Mouse (Mus musculus): ENCODE results near the gene Smim14. TPM values are rescaled to one million over a fixed set of nuclear protein-coding genes. Genes with fewer than 3 reads are reported as not detected.

Smim14 gene
- 164 and 167 TPM in 2 replicates for polyA plus RNA-seq (2015; fragmentation: Nextera tagmentation; extraction: Ambion mirVana)

DNA sequence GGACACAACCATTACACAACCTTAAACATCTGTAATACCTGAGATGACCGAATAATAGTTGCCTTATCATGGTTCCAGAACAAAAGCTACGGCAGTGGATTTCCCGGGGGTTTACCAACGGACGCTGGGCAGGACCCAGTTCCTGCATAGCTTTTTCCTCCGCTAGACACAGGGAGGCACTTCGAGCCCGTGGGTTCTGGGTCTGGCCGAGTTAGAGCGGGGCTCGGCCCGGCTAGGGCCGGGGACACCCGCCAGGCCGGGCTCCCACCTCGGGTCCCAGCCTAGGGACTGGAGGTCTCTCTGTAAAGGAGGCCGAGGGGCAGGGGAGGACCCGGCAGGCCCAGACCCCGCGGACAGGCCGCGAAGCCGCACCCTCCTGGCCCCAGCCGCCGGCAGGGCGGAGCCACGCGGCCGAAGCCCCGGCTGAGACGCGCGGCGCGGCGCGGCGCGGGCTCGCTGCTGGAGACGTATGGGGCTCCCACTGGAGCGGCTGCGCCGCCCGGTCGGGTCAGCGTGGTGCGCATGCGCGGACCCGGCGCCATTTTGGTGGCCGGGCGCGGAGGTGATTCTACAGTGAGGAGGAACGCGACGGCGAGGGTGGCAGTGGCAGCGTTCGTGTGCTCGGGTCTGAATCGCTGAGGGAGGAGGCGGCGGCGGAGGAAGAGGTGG, at the start of gene Smim14, which contains the start of gene Ube2k:
Gene Smim14 (minus strand): TSS at position 434 of the 669 bp plus-strand sequence.
Gene Ube2k (plus strand): TSS at position 483 of the 669 bp plus-strand sequence.
- under 1% methylated on average over 66 of the region's 66 CpGs for WGBS
- peaks cover 20% of the 10 kb centered on the region for H3K4me1 ChIP-seq (replicated peaks)
- no peaks in the 10 kb centered on the region for H3K27me3 ChIP-seq
- peak within 1 kb of the TSS; percentile 70 for H3K4me2 ChIP-seq (replicated peaks)
- no peaks in the 10 kb centered on the region for H3K36me3 ChIP-seq
- H3K9ac ChIP-seq (replicated peaks): peak within 1 kb of the TSS; percentile 95
- peak; percentile 98 for ATAC-seq
- peak within 1 kb of the TSS; percentile 99 for H3K27ac ChIP-seq
- H3K9me3 ChIP-seq: no peaks in the 10 kb centered on the region
- H3K4me3 ChIP-seq (replicated peaks): peak within 1 kb of the TSS; percentile 93

GRCm38 (mm10) chr5:65586291-65586690, 49.3 kb upstream of the Smim14 start:
- H3K4me1 ChIP-seq (replicated peaks): no peaks in the 10 kb centered on the region

DNA sequence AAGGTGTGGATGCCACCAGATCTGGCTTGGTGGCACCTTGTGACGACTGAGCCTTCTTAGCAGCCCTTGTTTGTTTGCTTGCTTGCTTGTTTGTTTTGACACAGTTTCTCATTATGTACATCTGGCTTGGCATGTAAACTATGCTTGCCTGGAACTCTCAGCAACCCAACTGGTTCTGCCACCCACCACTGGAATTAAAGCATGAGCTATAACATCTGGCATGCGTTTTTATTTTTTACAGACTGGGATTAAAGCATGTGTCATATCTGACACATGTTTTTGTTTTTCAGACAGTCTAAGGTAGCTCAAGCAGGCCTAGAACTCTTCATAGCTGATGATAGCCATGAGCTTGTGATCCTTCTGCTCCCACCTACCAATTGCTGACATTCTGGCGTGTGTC, 41.6 kb upstream of the Smim14 start:
- Histone ChIP-seq H3K27me3 (no peaks in the 10 kb centered on the region), H3K4me3 (replicated peaks) (no peak overlapping the region), H3K36me3 (peaks cover 11% of the 10 kb centered on the region), H3K27ac (no peak overlapping the region), H3K4me2 (replicated peaks) (no peak overlapping the region), H3K9me3 (no peaks in the 10 kb centered on the region), H3K9ac (replicated peaks) (no peak overlapping the region), H3K4me1 (replicated peaks) (no peaks in the 10 kb centered on the region)
- 90% methylated on average over 3 of the region's 3 CpGs for WGBS
- ATAC-seq: no peak

More at GRCm38 (mm10) chr5:65586291-65586690, 49.3 kb upstream of the Smim14 start:
- H3K9ac ChIP-seq (replicated peaks): no peak overlapping the region
- H3K4me2 ChIP-seq (replicated peaks): no peak overlapping the region
- H3K4me3 ChIP-seq (replicated peaks): no peak overlapping the region
- WGBS: 94% methylated on average over 5 of the region's 5 CpGs
- H3K9me3 ChIP-seq: no peaks in the 10 kb centered on the region
- peaks cover 18% of the 10 kb centered on the region for H3K36me3 ChIP-seq
- no peak overlapping the region for H3K27ac ChIP-seq
- no peaks in the 10 kb centered on the region for H3K27me3 ChIP-seq
- ATAC-seq: no peak

GRCm38 (mm10) chr5:65575896-65576295, 38.9 kb upstream of the Smim14 start:
- ATAC-seq: no peak
- no peak overlapping the region for H3K4me2 ChIP-seq (replicated peaks)
- no peak overlapping the region for H3K4me3 ChIP-seq (replicated peaks)
- H3K9me3 ChIP-seq: no peaks in the 10 kb centered on the region
- H3K36me3 ChIP-seq: peaks cover 15% of the 10 kb centered on the region
- no peaks in the 10 kb centered on the region for H3K4me1 ChIP-seq (replicated peaks)
- H3K9ac ChIP-seq (replicated peaks): no peak overlapping the region
- no peaks in the 10 kb centered on the region for H3K27me3 ChIP-seq
- H3K27ac ChIP-seq: no peak overlapping the region
- WGBS: 86% methylated on average over 2 of the region's 2 CpGs

DNA sequence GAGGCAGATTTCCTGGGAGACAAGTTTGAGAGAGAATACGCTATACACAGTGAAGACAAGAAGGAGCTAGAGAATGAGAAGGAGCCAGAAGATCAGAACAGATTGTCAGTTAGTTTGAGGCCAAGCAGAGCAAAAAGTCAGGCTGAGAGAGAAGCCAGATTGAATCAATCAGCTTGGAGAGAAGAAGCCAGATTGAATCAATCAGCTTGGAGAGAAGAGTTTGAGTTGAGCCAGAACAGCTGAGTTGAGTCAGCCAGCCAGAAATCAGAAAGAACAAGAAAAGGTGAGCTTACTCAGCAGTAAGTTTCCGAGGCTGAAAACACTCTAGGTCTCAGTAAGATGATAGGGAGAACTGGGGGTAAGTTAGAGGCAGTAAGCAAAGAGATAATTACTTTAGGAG, 37.9 kb upstream of the Smim14 start:
- no peak overlapping the region for H3K4me2 ChIP-seq (replicated peaks)
- H3K27me3 ChIP-seq: no peaks in the 10 kb centered on the region
- no peak overlapping the region for H3K27ac ChIP-seq
- no peaks in the 10 kb centered on the region for H3K4me1 ChIP-seq (replicated peaks)
- no peaks in the 10 kb centered on the region for H3K9me3 ChIP-seq
- 95% methylated on average over 2 of the region's 2 CpGs for WGBS
- H3K9ac ChIP-seq (replicated peaks): no peak overlapping the region
- no peak overlapping the region for H3K4me3 ChIP-seq (replicated peaks)
- ATAC-seq: no peak
- peaks cover 15% of the 10 kb centered on the region for H3K36me3 ChIP-seq

GRCm38 (mm10) chr5:65565486-65565885, 28.5 kb upstream of the Smim14 start:
- ATAC-seq: no peak
- Histone ChIP-seq H3K4me1 (replicated peaks) (peaks cover 9% of the 10 kb centered on the region), H3K36me3 (peaks cover 11% of the 10 kb centered on the region; the same call in 1 of the 2 replicates), H3K27me3 (no peaks in the 10 kb centered on the region), H3K27ac (no peak overlapping the region), H3K4me2 (replicated peaks) (no peak overlapping the region), H3K4me3 (replicated peaks) (no peak overlapping the region), H3K9ac (replicated peaks) (no peak overlapping the region), H3K9me3 (no peaks in the 10 kb centered on the region)
- WGBS: 90% methylated on average over 2 of the region's 2 CpGs

DNA sequence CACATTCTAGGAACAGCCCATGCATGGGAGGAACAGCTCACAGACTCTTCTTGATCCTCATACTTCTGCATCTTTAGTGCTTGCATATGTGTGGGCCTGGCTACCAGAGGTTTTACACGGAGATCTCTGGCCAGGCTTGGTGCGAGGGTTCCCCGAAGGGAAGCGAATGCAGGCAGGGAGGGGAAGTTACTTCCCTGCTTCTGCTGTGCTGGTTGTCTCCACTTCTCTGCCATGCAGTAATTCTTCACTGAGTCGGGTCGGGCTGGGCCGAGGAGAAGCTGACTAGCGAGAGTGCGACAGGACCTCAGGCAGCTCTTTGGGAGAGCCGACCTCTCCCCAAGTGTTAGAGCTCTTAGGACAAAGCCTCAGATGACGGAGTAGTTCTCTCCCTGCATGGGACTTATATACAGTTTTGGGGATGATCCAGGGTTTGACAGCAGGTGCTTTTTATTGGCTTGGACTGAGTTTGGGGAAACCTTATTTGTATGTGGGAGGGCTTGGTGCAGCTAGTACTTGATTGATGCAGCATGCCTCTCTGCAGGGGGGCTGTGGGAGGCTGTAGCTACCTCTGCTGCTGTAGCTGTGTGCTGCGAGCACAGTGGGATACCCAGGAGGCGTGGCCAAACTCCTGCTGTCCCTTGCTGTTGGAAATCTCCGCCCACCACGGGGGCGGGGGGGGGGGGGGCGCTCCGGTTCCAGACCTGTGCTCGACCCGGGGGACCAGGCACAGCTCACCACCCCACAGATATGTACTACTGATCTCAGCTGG, 24.3 kb upstream of the Smim14 start:
- H3K4me1 ChIP-seq (replicated peaks): peaks cover 9% of the 10 kb centered on the region
- no peaks in the 10 kb centered on the region for H3K9me3 ChIP-seq
- 24% methylated on average over 19 of the region's 20 CpGs for WGBS
- no peak overlapping the region for H3K4me2 ChIP-seq (replicated peaks)
- H3K27me3 ChIP-seq: no peaks in the 10 kb centered on the region
- H3K27ac ChIP-seq: peak overlapping the region; percentile 21; the same call in 1 of the 2 replicates
- ATAC-seq: 0 out of 2 replicates have a peak, but pooled peaks have one; percentile 24
- no peaks in the 10 kb centered on the region for H3K36me3 ChIP-seq
- no peak overlapping the region for H3K9ac ChIP-seq (replicated peaks)
- H3K4me3 ChIP-seq (replicated peaks): no peak overlapping the region

DNA sequence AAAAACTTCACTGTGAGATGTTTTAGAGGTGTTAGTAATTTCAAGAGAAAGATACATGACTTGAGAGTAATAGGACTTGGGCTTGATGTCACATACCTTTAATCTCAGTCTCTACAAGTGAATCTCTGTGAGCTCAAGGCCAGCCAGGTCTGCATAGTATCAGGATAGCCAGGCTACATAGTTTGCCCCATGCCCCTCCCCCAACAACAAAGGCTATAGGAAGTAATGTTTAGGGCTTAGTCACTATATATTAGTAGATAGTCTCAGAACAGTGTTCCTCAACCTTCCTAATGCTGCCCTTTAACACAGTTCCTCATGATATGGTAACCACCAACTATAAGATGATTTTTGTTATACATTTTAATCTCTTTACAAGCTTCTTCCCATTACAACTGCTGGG, 20.1 kb upstream of the Smim14 start:
- Histone ChIP-seq H3K4me1 (replicated peaks) (peaks cover 9% of the 10 kb centered on the region), H3K36me3 (peaks cover 11% of the 10 kb centered on the region; the same call in 1 of the 2 replicates), H3K9ac (replicated peaks) (no peak overlapping the region), H3K27me3 (no peaks in the 10 kb centered on the region), H3K4me3 (replicated peaks) (no peak overlapping the region), H3K9me3 (no peaks in the 10 kb centered on the region; the same call in 1 of the 2 replicates), H3K27ac (no peak overlapping the region), H3K4me2 (replicated peaks) (no peak overlapping the region)
- ATAC-seq: no peak

- H3K4me2 ChIP-seq (replicated peaks): no peak overlapping the region
- no peak overlapping the region for H3K27ac ChIP-seq
- H3K9me3 ChIP-seq: no peaks in the 10 kb centered on the region; the same call in 1 of the 2 replicates
- no peak overlapping the region for H3K9ac ChIP-seq (replicated peaks)
- no peaks in the 10 kb centered on the region for H3K27me3 ChIP-seq
- H3K36me3 ChIP-seq: peaks cover 11% of the 10 kb centered on the region; the same call in 1 of the 2 replicates
- no peak overlapping the region for H3K4me3 ChIP-seq (replicated peaks)
- no peaks in the 10 kb centered on the region for H3K4me1 ChIP-seq (replicated peaks)
- ATAC-seq: no peak
- 93% methylated on average over 1 of the region's 1 CpGs for WGBS
These were observed 12.7 kb upstream of the Smim14 start for GRCm38 (mm10) chr5:65549677-65550076.

DNA sequence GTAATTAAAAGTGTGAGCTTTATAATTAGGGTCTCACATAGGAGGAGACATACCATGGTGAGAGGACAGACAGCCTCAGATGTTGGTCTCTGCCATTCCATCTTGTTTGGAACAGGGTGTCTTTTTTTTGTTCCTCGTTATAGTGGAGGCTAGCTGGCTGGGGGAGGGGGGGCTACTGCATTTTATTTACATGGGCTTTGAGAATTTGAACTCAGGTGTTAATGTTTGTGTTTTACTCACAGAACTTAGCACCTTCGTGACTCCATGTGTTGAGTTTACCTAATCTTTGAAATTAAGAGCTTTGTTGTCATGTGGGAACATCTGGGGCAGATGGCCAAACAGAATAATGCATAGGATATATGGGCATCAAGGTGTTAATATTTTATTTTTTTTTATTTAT, 7.6 kb upstream of the Smim14 start:
- 92% methylated on average over 2 of the region's 2 CpGs for WGBS
- Histone ChIP-seq H3K27me3 (no peaks in the 10 kb centered on the region), H3K9me3 (no peaks in the 10 kb centered on the region), H3K36me3 (no peaks in the 10 kb centered on the region), H3K4me3 (replicated peaks) (no peak overlapping the region), H3K4me1 (replicated peaks) (peaks cover 5% of the 10 kb centered on the region), H3K9ac (replicated peaks) (no peak overlapping the region), H3K4me2 (replicated peaks) (no peak overlapping the region), H3K27ac (no peak overlapping the region)
- ATAC-seq: no peak

- H3K36me3 ChIP-seq: no peaks in the 10 kb centered on the region
- H3K9me3 ChIP-seq: no peaks in the 10 kb centered on the region
- H3K4me3 ChIP-seq (replicated peaks): no peak overlapping the region
- no peak overlapping the region for H3K27ac ChIP-seq
- H3K27me3 ChIP-seq: no peaks in the 10 kb centered on the region
- 98% methylated on average over 1 of the region's 1 CpGs for WGBS
- H3K4me2 ChIP-seq (replicated peaks): no peak overlapping the region
- no peak overlapping the region for H3K9ac ChIP-seq (replicated peaks)
- H3K4me1 ChIP-seq (replicated peaks): peaks cover 16% of the 10 kb centered on the region
- ATAC-seq: no peak
These were observed 6.5 kb upstream of the Smim14 start for GRCm38 (mm10) chr5:65543491-65543890.

- no peaks in the 10 kb centered on the region for H3K27me3 ChIP-seq
- H3K4me3 ChIP-seq (replicated peaks): no peak overlapping the region
- H3K36me3 ChIP-seq: no peaks in the 10 kb centered on the region
- WGBS: 89% methylated on average over 3 of the region's 3 CpGs
- no peak overlapping the region for H3K27ac ChIP-seq
- ATAC-seq: no peak
- H3K4me2 ChIP-seq (replicated peaks): no peak overlapping the region
- no peak overlapping the region for H3K9ac ChIP-seq (replicated peaks)
- no peaks in the 10 kb centered on the region for H3K9me3 ChIP-seq
- H3K4me1 ChIP-seq (replicated peaks): peaks cover 18% of the 10 kb centered on the region
These were observed 4.9 kb upstream of the Smim14 start for GRCm38 (mm10) chr5:65541889-65542288.

Data from midbrain, embryonic 13.5 days (tissue).